Mouse (Mus musculus) gastrocnemius, adult 18-20 months (tissue): ENCODE results near the gene Agbl3. TPM values are rescaled to one million over a fixed set of nuclear protein-coding genes. Genes with fewer than 3 reads are reported as not detected.

ENCODE experiments used
- DNase-seq: peaks from one replicate; pipeline ENCODE4 v3.0.0; 2021; ENCODE audit warnings: low spot score
- total RNA-seq, 2 experiments: library from RNA; stranded (reverse); gene quantifications; 2 replicates each; pipeline ENCODE4 v1.2.3; 2021

Agbl3 gene
- total RNA-seq, 2 experiments from 2014 or later = 0.90 to 1.6 TPM

DNA sequence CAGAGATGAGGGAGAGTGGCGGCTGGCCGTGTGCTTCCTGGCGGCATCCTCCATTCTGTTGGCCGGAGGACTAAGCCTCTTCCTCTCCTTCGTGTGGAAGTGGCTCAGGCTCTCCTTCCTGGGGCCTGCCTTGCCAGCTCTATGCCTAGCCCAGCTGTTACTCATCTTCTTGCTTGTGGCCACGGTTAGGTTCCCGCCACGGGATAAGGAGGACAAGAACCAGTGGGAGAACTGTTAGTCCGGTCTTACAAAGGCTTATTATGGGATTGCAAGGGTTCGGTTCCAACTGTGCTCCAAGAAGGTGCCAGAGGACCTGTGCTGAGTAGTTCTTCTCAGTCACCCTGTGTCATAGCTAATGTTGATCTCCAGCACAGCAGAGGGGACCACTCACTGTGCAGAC lies 92.6 kb downstream of the Agbl3 start:
- no peak for DNase-seq

- DNase-seq = peak; percentile 73
Measured at GRCm38 (mm10) chr6:34874101-34874921, 94.1 kb downstream of the Agbl3 start.

- DNase-seq = peak; percentile 33
Measured at GRCm38 (mm10) chr6:34875268-34875761, 95.1 kb downstream of the Agbl3 start.

- DNase-seq = no peak
Measured at GRCm38 (mm10) chr6:34875966-34876834, 96.0 kb downstream of the Agbl3 start.

- no peak for DNase-seq
Measured at GRCm38 (mm10) chr6:34876835-34877156, 96.6 kb downstream of the Agbl3 start.

DNA sequence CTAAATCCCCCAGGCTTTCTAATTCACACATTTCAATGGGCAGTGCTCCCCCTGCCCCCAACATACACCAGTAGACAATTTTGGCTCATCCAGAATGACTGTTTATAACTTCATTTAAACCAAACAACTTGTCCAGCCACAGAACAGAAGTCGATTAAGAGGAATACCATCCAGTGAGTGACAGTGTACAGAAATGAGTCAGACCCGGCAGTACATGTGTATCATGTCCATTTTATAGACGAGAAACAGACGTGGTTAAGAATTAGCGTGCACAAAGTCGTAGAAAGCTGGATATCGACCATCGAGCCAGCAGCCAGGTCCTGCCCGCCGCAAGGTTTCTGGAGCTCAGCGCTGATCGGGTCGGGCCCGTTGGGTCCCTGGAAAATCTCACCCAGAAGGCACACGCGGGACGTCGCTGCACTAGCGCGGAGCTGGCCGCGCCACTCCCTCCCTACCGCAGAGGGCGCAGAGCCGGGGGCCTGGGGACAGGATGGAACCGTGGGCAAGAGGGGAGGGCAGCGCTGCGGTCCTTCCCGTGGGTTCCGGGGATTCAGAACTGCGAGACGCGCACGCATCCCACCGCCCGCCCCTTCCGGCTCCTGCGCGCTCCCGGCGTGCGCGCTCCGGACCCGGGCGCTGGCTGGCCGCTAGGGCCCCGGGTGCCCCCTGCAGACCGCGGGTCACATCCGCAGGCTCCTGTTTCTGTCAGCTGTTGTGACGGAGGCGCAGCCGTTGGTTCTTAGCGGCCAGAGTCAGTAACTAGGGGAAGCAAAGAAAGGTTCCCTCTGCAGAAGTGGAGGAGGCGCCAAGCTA lies 97.5 kb downstream of the Agbl3 start, which contains the start of gene Cyren:
TSS of gene Cyren (minus strand) at position 552 of the 813 bp plus-strand sequence.
- DNase-seq = peak; percentile 93

DNA sequence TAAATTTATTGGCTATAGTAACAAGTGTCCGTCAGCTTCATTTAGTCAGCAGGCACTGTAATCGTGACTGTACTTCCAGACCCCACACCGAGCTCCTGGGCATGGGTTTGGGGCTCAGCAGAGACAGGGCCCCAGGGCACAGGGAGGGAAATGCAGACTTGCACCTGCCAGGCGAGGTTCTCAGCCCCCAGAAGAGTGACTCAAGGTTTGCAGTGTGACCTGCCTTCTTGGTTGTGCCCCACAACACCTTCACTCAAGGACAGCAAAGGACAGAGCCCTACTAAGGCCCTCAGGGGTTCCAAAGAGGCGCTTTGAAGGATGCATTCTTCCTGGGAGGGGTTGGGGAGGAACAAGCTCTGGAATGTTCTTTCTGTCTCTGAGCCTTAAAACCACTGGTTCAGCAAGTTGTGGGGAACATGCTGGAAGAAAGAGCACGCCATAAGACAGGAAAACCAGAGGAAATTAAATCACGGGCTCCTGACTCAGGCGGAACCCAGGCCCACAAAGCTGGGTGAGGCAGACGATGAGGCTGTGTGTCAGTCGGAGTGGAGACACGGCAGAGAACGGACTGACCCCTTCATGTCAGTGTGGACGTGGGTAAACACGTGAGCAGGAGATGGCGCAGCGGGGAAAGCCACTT lies 99.0 kb downstream of the Agbl3 start:
- DNase-seq = no peak

GRCm38 (mm10) chr6:34879911-34880475 lies 99.8 kb downstream of the Agbl3 start:
- DNase-seq = peak; percentile 34

GRCm38 (mm10) chr6:34884724-34885123 lies 104.5 kb downstream of the Agbl3 start:
- DNase-seq = no peak

DNA sequence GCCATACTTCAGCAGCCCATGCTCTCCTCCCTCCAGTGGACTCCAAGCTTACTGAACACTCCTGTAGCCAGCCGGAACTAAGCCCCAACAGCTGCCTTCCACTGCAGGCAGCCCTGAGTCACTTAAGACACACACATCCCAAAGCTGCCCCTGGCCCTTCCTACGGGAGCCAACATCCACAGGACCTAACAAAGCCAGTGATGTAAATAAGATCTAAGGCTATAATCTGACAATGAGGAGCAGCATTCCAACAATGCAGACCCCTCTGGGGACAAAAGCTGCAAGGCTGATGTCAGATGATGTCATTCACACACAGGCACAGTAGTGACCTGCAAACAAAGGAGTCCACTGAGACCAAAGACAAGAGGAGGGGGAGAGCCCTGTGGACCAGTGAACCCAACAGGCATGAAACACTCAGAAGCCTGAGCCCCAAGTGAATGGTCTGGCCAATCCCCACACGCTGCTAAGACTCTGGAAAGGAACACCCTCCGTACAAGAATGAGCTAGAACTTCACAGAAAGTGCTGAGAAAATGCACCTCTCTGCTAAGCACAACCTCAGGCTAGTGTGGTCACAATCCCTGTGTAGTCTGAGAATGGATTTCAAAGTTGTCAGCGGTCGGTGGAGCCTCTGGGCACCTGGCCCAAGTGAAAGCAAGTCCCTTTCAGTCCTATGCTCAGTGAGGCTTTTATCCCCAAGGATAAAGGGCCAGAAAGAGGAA lies 107.1 kb downstream of the Agbl3 start:
- DNase-seq = no peak

DNA sequence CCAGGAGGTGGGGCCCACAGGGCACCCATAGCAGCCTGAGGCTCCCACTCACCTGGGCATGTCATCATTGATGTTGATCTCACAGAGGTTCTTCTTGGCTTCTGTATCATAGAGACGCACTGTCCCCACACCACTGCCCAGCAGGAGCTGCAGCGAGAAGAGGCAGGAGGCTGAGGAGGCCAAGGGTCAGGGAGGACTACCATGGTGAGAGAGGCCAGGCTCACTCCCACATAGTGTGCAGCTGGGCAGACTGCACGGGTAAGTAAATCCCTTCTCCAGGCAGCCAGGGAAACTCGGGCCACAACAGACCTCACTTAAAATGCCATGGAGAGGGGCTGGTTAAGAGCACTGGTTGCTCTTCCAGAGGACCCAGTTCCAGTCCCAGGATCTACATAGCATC lies 109.0 kb downstream of the Agbl3 start:
- no peak for DNase-seq

DNA sequence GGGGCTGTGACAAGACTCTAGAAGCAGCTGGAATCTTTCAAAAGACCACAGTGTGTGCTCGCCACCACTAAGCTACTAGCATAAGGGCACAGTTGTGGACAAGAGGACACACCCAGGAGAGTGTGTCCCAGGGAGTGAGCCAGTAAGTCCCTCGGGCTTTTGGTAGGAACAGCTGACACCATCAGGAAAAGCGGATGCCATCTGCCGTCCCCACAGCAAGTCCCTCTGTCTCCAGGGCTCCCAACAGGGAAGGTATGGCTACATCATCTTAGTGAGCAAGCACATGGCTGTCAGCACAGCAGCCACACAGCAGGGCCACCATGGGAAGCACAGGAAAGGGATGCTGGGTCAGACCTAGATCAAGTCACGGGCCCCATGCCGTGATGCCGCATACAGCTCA lies 115.3 kb downstream of the Agbl3 start:
- DNase-seq = no peak

DNA sequence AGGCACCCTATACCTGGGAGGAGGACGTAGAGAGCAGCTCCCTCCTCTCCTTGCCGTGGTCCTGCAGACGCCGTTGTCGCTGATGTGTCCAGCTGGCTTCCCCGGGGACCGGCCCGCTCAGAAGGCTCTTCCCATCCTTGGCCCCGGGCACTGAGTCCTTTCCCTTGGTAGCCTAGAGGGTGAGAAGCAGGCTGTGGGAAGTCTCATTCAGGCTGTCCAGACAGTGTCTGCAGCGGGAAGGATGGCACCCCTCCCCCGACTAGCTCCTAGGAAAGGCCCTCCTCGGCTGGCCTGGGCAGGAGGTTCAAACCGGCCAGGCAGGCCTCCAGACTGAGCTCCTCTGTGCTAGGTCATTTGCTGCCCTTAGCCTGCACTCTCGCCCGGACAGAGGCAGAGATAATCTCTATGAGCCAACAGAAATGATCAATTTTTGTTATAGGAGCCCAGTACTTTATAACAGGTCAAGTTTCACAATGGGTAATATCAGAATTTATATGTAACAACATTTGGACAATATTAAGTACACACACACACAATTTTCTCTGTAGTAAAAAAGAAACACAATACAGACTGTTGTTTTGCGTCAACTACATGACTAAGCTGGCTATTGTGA lies 116.0 kb downstream of the Agbl3 start:
- no peak for DNase-seq

- DNase-seq = no peak
Measured at GRCm38 (mm10) chr6:34899127-34899526, 118.9 kb downstream of the Agbl3 start.

DNA sequence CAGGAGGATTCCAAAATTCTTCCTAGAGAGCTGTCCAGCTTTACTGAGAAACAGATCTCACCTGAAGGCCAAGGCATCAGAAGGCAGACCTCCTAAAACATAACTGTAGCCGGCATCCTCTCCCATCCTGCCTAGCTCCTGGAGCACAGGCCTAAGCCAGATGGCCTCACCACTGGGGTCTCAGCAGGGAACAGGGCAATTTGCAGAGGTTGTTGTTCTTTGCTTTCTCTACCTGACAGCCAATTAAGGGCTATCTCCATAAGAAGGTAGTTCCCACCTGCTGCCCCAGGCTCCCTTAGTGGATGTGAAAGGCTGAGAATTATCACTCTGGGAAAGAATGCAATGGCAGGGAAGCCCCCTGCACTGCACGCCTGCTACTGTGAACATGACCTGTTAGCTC lies 120.8 kb downstream of the Agbl3 start:
- no peak for DNase-seq

DNA sequence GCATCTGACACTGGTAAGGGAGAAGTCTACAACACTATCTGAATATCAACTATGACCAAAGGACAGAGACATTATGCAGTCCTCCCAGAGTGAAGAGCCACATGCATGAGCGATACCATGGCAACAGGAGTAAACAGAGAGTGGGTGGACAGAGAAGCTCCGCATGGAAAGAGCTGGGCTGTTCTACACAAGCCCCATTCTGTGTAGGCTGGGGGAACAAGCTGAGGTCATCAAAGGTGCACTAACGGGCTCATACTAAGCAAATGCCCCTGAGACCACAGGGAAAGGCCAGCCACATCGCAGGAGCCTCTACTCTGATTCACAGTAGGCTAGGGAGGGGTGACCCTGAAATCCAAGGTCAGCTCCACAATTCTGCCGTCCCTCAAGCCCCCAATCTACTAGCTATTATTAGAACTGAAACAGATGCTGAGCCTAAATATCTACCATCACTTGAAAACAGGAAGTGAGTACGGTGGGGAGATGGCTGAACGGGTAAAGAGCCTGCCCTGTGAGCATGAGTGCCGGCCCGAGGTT lies 121.7 kb downstream of the Agbl3 start:
- DNase-seq = no peak

GRCm38 (mm10) chr6:34902578-34902977 lies 122.3 kb downstream of the Agbl3 start:
- no peak for DNase-seq

DNA sequence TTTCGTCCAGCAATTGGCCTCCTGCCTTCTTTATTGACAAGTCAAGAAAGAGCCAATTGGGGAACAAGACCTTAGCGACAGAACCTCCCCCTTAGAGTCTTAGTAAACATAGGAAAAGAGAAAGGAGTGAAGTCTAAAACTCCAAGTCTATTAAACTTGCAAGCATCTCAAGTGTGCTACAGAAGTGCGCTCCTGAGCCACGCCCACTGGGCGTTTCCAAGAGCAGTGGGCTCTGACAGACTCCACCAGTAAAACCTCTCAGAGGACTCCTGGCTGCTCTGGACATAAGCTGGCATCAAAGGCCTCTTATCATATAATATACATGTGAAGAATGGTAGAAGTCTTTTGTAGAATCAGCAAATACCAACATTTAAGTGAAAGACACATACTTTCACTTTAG lies 123.2 kb downstream of the Agbl3 start:
- no peak for DNase-seq

- DNase-seq = no peak
Measured at GRCm38 (mm10) chr6:34903851-34904250, 123.6 kb downstream of the Agbl3 start.
